Mouse (Mus musculus): Measurements from ENCODE around the gene Dcaf15. TPM values are rescaled to one million over a fixed set of nuclear protein-coding genes. Genes with fewer than 3 reads are reported as not detected.

The Dcaf15 gene
- polyA plus RNA-seq, 1 experiment, result 108 TPM

DNA sequence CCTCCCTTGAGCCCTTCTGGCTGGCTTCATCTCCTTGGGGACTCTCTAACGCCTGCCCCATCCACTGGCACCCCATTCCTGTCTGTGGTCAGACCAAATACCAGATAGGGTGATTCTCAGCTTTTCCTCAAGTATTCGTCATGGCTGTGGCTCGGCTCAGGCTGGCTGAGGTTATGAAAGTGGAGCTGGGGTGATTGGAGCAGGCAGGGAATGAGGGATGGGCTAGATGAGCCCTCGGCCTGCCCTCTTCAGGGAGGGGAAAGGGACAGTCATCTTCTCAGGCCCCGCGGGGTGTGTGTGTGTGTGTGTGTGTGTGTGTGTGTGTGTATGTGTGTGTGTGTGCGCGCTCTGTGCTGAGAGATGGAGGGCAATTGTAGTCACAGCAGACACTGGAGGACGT is 21.1 kb upstream of the Dcaf15 start, which contains the start of gene Podnl1:
Podnl1 (plus strand) TSS at position 334 of the 400 bp plus-strand sequence.
- no peaks in the 10 kb centered on the region for H3K27me3 ChIP-seq (ENCODE audit: control insufficient read depth, insufficient read depth, low read length)
- H3K4me1 ChIP-seq (ENCODE audit: control insufficient read depth, insufficient read depth, insufficient read length, low read length), result no peaks in the 10 kb centered on the region
- H3K4me3 ChIP-seq (ENCODE audit: low read depth, low read length), result peak within 1 kb of the TSS; percentile 21
- TF ChIP-seq POLR2A (IDR thresholded peaks at IDR 0.05; ENCODE audit: low read depth, low read length) (no peak), CTCF (IDR thresholded peaks at IDR 0.05; ENCODE audit: extremely low read depth, insufficient read length, insufficient replicate concordance, low read depth, low read length) (no peak)
- H3K27ac ChIP-seq (ENCODE audit: insufficient read depth, low read depth, low read length), result peak within 1 kb of the TSS; percentile 11; the same call in 1 of the 2 replicates
- no peaks in the 10 kb centered on the region for H3K36me3 ChIP-seq (ENCODE audit: control insufficient read depth, insufficient read depth, low read length)
- 42% methylated on average over 9 of the region's 9 CpGs for WGBS

DNA sequence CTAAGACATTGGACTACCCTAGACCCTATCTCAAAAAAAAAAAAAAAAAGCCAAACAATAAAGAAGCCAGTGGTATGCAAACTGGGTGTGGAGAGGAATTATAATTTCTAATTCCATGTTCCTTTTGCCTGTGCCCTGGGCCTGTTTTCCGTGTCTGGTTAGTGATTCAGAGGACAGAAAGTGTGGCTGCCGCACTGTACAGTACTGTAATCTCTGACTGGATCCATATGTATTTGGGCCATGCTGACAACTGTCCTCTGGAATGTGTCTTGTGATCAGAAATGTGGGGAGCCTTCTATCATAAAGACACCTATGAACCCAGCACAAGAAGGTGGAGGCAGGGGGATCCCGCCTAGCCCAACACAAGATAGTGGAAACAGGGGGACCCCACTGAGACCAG is 17.6 kb upstream of the Dcaf15 start:
- Histone ChIP-seq H3K4me3 (ENCODE audit: low read depth, low read length) (no peak overlapping the region), H3K36me3 (ENCODE audit: control insufficient read depth, insufficient read depth, low read length) (no peaks in the 10 kb centered on the region), H3K27me3 (ENCODE audit: control insufficient read depth, insufficient read depth, low read length) (no peaks in the 10 kb centered on the region), H3K27ac (ENCODE audit: insufficient read depth, low read depth, low read length) (no peak overlapping the region), H3K4me1 (ENCODE audit: control insufficient read depth, insufficient read depth, insufficient read length, low read length) (no peaks in the 10 kb centered on the region)
- WGBS, result 78% methylated on average over 3 of the region's 3 CpGs
- TF ChIP-seq POLR2A (IDR thresholded peaks at IDR 0.05; ENCODE audit: low read depth, low read length), result no peak
- no peak for TF ChIP-seq CTCF (IDR thresholded peaks at IDR 0.05; ENCODE audit: extremely low read depth, insufficient read length, insufficient replicate concordance, low read depth, low read length)

DNA sequence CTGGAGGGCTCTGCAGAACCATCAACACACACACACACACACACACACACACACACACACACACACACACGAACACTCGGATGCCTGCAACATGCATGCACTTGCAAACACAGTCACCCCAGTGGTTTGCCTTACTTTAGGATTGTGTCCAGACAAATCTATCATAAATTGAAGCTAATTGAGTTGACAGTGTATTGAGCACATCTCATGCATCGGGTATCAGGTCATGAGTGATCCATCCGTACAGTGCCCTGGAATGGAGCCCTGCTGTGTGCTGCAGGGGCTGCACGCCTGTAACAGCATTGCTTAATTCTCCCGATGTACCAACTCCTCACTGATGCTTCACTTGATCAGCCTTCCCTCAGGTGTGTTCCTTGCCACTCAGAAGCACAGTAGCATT is 11.1 kb upstream of the Dcaf15 start:
- Histone ChIP-seq H3K27ac (ENCODE audit: insufficient read depth, low read depth, low read length) (no peak overlapping the region), H3K4me3 (ENCODE audit: low read depth, low read length) (no peak overlapping the region), H3K27me3 (ENCODE audit: control insufficient read depth, insufficient read depth, low read length) (no peaks in the 10 kb centered on the region), H3K36me3 (ENCODE audit: control insufficient read depth, insufficient read depth, low read length) (no peaks in the 10 kb centered on the region), H3K4me1 (ENCODE audit: control insufficient read depth, insufficient read depth, insufficient read length, low read length) (no peaks in the 10 kb centered on the region)
- no peak for TF ChIP-seq CTCF (IDR thresholded peaks at IDR 0.05; ENCODE audit: extremely low read depth, insufficient read length, insufficient replicate concordance, low read depth, low read length)
- TF ChIP-seq POLR2A (IDR thresholded peaks at IDR 0.05; ENCODE audit: low read depth, low read length), result no peak
- WGBS, result 90% methylated on average over 6 of the region's 6 CpGs

DNA sequence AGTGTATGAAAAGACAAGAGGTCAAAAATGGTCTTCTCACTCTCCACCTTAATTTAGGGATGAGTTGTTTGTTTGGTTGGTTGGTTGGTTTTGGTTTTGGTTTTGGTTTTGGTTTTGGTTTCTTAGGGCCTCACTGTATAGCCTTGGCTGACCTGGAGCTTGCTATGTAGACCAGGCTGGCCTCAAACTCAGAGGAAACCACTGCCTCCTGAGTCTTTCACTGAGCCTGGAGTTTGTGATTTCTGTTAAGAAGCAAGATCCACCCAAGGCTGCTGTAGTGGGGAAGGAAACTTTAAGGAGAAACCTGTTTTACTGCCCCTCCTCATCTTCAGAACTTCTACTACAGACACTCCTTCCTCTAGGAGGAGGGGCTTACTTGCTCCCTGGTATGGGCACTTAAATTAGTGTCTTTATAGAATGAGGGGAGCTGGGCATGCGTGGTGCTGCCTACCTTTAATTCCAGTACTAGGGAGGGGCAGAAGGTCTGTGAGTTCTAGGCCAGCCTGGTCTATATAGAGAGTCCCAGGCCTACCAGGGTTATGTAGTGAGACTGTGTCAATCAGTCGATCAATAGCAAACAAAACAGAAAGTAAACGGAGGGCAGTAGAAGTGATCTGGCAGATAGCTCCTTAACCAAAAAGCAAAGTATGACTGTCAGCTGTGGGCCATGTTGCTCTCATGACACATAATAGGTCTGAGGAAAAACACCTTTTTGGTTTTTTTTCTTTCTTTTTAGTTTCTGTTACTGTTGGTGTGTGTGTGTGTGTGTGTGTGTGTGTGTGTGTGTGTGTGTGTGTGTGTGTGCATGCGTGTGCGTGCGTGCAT is 1.9 kb upstream of the Dcaf15 start:
- TF ChIP-seq CTCF (IDR thresholded peaks at IDR 0.05; ENCODE audit: extremely low read depth, insufficient read length, insufficient replicate concordance, low read depth, low read length) (no peak), POLR2A (IDR thresholded peaks at IDR 0.05; ENCODE audit: low read depth, low read length) (no peak)
- H3K4me1 ChIP-seq (ENCODE audit: control insufficient read depth, insufficient read depth, insufficient read length, low read length), result peaks cover 25% of the 10 kb centered on the region
- 77% methylated on average over 6 of the region's 6 CpGs for WGBS

DNA sequence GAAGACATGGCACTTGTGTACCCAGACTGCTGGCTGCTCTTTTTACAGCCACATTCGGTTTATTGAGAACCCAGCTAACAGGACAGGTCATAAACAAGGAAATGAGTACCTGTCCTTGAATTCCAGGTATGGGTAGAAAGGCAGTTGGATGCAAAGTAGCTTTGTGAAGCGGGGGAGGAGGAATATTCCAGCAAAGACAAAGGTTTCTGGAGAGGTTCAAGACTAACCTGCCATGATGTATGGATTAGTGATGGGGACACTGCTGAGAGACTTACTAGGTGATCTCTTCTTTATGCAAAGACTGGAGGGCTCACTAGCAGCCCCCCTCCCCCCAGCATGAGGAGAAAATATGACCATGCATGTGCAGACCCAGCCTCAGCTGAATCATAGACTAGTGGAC is 1.1 kb upstream of the Dcaf15 start:
- no peak overlapping the region for H3K4me3 ChIP-seq (ENCODE audit: low read depth, low read length)
- peaks cover 9% of the 10 kb centered on the region for H3K36me3 ChIP-seq (ENCODE audit: control insufficient read depth, insufficient read depth, low read length)
- TF ChIP-seq CTCF (IDR thresholded peaks at IDR 0.05; ENCODE audit: extremely low read depth, insufficient read length, insufficient replicate concordance, low read depth, low read length), result no peak
- TF ChIP-seq POLR2A (IDR thresholded peaks at IDR 0.05; ENCODE audit: low read depth, low read length), result no peak
- H3K27ac ChIP-seq (ENCODE audit: insufficient read depth, low read depth, low read length), result no peak overlapping the region
- H3K27me3 ChIP-seq (ENCODE audit: control insufficient read depth, insufficient read depth, low read length), result no peaks in the 10 kb centered on the region
- 61% methylated on average over 2 of the region's 2 CpGs for WGBS
- H3K4me1 ChIP-seq (ENCODE audit: control insufficient read depth, insufficient read depth, insufficient read length, low read length), result peaks cover 25% of the 10 kb centered on the region

More for the DNA sequence above, 1.9 kb upstream of the Dcaf15 start:
- Histone ChIP-seq H3K4me3 (ENCODE audit: low read depth, low read length) (no peak overlapping the region), H3K27me3 (ENCODE audit: control insufficient read depth, insufficient read depth, low read length) (no peaks in the 10 kb centered on the region), H3K36me3 (ENCODE audit: control insufficient read depth, insufficient read depth, low read length) (peaks cover 7% of the 10 kb centered on the region), H3K27ac (ENCODE audit: insufficient read depth, low read depth, low read length) (no peak overlapping the region)

DNA sequence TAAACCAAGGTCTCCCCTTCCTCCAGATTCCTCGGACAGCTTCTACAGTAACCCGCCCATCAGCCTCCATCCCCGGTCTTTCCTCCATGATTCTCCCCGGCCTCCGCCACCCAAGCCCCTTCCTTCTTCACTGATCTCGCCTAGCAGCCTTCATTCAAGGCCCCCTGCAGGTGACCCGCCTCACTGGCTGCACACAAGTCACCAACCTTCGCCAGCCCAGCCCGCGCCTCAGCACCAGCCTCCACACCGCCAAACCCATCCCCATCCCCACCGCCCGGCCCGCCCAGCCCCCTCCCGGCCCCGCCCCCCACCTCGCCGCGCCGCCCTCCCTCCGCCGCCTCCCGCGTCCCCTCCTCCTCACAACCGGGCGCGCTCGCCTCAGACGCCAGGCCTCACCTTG is 347 bp downstream of the Dcaf15 start:
- WGBS, result 1% methylated on average over 29 of the region's 29 CpGs
- Histone ChIP-seq H3K4me1 (ENCODE audit: control insufficient read depth, insufficient read depth, insufficient read length, low read length) (peaks cover 25% of the 10 kb centered on the region), H3K27ac (ENCODE audit: insufficient read depth, low read depth, low read length) (peak overlapping the region; percentile 99), H3K4me3 (ENCODE audit: low read depth, low read length) (peak overlapping the region; percentile 95), H3K36me3 (ENCODE audit: control insufficient read depth, insufficient read depth, low read length) (peaks cover 11% of the 10 kb centered on the region), H3K27me3 (ENCODE audit: control insufficient read depth, insufficient read depth, low read length) (no peaks in the 10 kb centered on the region)
- no peak; the same call in 1 of the 2 replicates for TF ChIP-seq POLR2A (IDR thresholded peaks at IDR 0.05; ENCODE audit: low read depth, low read length)
- TF ChIP-seq CTCF (IDR thresholded peaks at IDR 0.05; ENCODE audit: extremely low read depth, insufficient read length, insufficient replicate concordance, low read depth, low read length), result peak; percentile 29; the same call in 1 of the 2 replicates

DNA sequence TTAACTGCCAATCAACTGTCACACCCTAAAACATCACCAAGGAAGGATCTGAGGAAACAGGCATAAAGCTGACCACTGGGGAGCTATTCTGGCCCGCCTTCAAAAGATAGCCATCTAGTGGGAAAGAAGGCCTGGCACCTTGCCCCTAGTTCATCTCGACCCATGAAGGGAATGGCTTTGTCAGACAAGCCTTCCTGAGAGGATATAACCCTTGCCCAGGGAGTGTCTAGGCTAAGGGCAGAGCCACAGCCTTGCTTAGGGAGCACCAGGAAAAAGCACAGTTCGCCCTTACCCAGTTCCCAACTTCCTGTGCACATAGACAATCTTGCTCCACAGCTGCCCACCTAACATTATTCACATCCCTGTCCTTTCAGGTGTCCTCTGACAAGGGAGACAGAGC is 967 bp downstream of the Dcaf15 start:
- Histone ChIP-seq H3K4me1 (ENCODE audit: control insufficient read depth, insufficient read depth, insufficient read length, low read length) (peaks cover 25% of the 10 kb centered on the region), H3K27ac (ENCODE audit: insufficient read depth, low read depth, low read length) (peak overlapping the region; percentile 99), H3K36me3 (ENCODE audit: control insufficient read depth, insufficient read depth, low read length) (peaks cover 17% of the 10 kb centered on the region), H3K27me3 (ENCODE audit: control insufficient read depth, insufficient read depth, low read length) (no peaks in the 10 kb centered on the region), H3K4me3 (ENCODE audit: low read depth, low read length) (peak overlapping the region; percentile 95)
- WGBS, result 8% methylated on average over 3 of the region's 3 CpGs
- TF ChIP-seq CTCF (IDR thresholded peaks at IDR 0.05; ENCODE audit: extremely low read depth, insufficient read length, insufficient replicate concordance, low read depth, low read length), result no peak
- TF ChIP-seq POLR2A (IDR thresholded peaks at IDR 0.05; ENCODE audit: low read depth, low read length), result peak; percentile 62; the same call in 1 of the 2 replicates
